Mouse (Mus musculus) heart, embryonic 10.5 days (tissue): ENCODE data around the gene Dok1. TPM values are rescaled to one million over a fixed set of nuclear protein-coding genes. Genes with fewer than 3 reads are reported as not detected.

Source experiments
- microRNA-seq: library from miRNA; unstranded; fragments of <30 nt; microRNA quantifications from one replicate; pipeline ENCODE4, GENCODE M21; 2017
- polyA plus RNA-seq: library from polyadenylated mRNA; unstranded; fragments of >200 nt; fragmentation: Nextera tagmentation; extraction: Ambion mirVana; gene quantifications from 2 replicates; pipeline ENCODE4 v1.2.1, GENCODE M21; 2016

Dok1 gene
- polyA plus RNA-seq, 1 experiment from 2014 or later: 14.8 TPM

Small RNA genes lying within 50 kb of the gene (microRNA-seq; reads per million reads assigned to microRNA genes)
- not detected for gene Mir7040

Other genes with a start within 250 kb of the Dok1 start
- 0.09 and 0.30 TPM in 2 replicates for gene Sema4f, start 93.7 kb downstream of the Dok1 start, polyA plus RNA-seq
- 0.34 and 0.87 TPM in 2 replicates for gene M1ap, start 86.6 kb downstream of the Dok1 start, polyA plus RNA-seq
- gene Loxl3, start 702 bp upstream of the Dok1 start, polyA plus RNA-seq: 7.6 and 9.8 TPM in 2 replicates
- gene Aup1, start 21.1 kb upstream of the Dok1 start, polyA plus RNA-seq: 154 and 170 TPM in 2 replicates
- gene Htra2, start 21.8 kb upstream of the Dok1 start, polyA plus RNA-seq: 100 and 106 TPM in 2 replicates
- gene Dqx1, start 24.4 kb upstream of the Dok1 start, polyA plus RNA-seq: 0.59 and 1.5 TPM in 2 replicates
- gene Tlx2, start 36.8 kb upstream of the Dok1 start, polyA plus RNA-seq: 0.27 and 0.63 TPM in 2 replicates
- gene Pcgf1, start 44.4 kb upstream of the Dok1 start, polyA plus RNA-seq: 16.7 and 24.4 TPM in 2 replicates
- gene Lbx2, start 52.9 kb upstream of the Dok1 start, polyA plus RNA-seq: 0.55 TPM in 1 of 2 replicates, not detected in the other
- 1.8 and 2.4 TPM in 2 replicates for gene Ccdc142, start 68.1 kb upstream of the Dok1 start, polyA plus RNA-seq
- gene Gm42688, start 68.1 kb upstream of the Dok1 start, polyA plus RNA-seq: 1.4 and 2.0 TPM in 2 replicates
- 157 and 167 TPM in 2 replicates for gene Mrpl53, start 75.6 kb upstream of the Dok1 start, polyA plus RNA-seq
- 24.5 and 42.5 TPM in 2 replicates for gene Mogs, start 82.0 kb upstream of the Dok1 start, polyA plus RNA-seq
- 101 and 113 TPM in 2 replicates for gene Wbp1, start 88.1 kb upstream of the Dok1 start, polyA plus RNA-seq
- 11.4 and 16.1 TPM in 2 replicates for gene Ino80b, start 92.0 kb upstream of the Dok1 start, polyA plus RNA-seq
- 18.4 and 24.4 TPM in 2 replicates for gene Rtkn, start 102.0 kb upstream of the Dok1 start, polyA plus RNA-seq
- 6.9 and 7.3 TPM in 2 replicates for gene Wdr54, start 122.9 kb upstream of the Dok1 start, polyA plus RNA-seq
- gene 1700003E16Rik, start 122.9 kb upstream of the Dok1 start, polyA plus RNA-seq: 0.23 and 0.50 TPM in 2 replicates
- 83.2 and 93.0 TPM in 2 replicates for gene Dctn1, start 132.4 kb upstream of the Dok1 start, polyA plus RNA-seq
- 0.57 and 0.68 TPM in 2 replicates for gene Slc4a5, start 186.4 kb upstream of the Dok1 start, polyA plus RNA-seq